Mouse (Mus musculus) cerebellum, postnatal 4 days (tissue): ENCODE data around the gene C1qtnf5.

Experiments
- DNase-seq, 2 experiments: peaks; one replicate each; pipeline ENCODE4 v3.0.0; 2022; ENCODE audit warnings: low spot score in 2 of 2, mixed read lengths in 1 of 2

The C1qtnf5 gene

DNA sequence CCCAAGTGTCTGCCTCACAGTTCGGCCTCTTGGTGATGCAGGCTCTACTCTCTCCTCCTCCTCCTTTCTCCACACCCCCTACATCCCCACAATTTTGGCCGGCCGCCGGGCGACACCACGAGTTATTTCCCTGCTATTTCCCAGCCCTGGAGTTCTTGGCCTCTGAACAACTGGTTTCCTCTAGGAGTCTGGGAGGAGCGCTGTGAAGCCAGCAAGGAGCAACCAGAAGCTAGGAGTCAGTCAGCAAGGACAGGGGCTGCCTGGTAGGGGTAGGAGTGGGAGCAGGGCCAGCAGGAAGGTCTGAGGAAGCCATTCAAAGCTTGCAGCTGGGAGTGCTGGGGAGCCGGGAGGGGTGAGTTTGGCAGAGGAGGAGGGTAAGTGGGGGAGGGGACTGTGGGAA, at the start of gene C1qtnf5:
Gene C1qtnf5 (plus strand): TSS at position 136 of the 400 bp plus-strand sequence.
- peak; percentile 67 to 72 for DNase-seq

- no peak for DNase-seq
These were observed 48.4 kb upstream of the C1qtnf5 start for GRCm38 (mm10) chr9:44058606-44059005.

- DNase-seq = no peak
These were observed 41.9 kb upstream of the C1qtnf5 start for GRCm38 (mm10) chr9:44065177-44065576.

GRCm38 (mm10) chr9:44066785-44067225, 40.2 kb upstream of the C1qtnf5 start, which contains the start of gene Usp2:
Gene Usp2, plus strand, starts transcription at chr9:44067021.
- DNase-seq = peak; percentile 99 to 100

DNA sequence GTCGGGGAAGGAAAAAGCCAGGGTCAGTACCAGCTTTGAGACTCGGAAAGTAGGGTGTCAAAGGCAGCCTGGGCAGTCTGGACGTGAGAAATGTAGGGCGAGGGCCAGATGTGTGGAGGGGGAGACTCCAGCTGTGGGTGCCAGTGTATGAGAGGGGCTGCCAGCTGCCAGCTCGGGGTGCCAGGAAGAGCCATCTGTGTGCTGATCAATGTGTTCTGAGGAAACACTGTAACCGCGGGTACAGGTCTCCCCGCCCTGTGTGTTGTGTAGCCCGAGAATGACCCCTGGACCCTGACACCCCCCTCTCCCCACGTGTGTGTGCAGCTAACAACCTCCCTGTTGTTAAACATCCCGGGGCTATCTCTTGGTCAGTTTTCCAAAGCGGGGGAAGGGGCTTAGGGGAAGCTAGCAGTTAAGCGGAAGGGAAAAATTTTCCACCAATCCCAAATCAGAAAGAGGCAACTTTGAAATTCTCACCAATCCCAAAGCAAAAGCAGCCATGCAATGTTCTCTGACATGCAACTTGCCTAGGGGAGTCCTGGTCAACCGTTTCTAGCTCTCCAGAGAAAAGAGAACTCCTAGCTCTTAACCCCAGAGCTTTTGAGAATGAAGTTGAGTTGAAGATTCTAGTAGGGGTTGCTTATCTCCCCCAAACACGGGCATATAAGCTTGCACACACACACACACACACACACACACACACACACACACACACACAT, 39.6 kb upstream of the C1qtnf5 start:
- no peak for DNase-seq

DNA sequence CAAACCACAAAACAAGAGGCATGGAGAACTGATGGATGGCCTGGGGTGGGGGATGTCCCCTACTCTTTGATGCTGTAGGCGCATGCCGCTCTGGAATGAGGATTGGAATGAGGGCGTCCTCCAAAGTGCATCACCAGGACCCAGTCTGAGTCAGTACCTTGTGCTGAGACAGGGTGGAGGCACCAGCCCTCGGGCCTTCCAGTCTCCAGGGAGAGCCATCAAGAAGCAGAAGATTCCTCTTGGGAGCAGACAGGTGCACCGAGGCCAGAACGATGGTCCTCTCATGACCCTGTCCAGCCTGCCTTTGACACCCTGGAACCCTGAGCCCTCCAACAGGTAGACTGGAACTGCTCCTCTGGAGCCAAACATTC, 39.1 kb upstream of the C1qtnf5 start:
- DNase-seq = no peak

GRCm38 (mm10) chr9:44069252-44069651, 37.8 kb upstream of the C1qtnf5 start:
- no peak for DNase-seq

GRCm38 (mm10) chr9:44070113-44070843, 36.8 kb upstream of the C1qtnf5 start:
- no peak for DNase-seq

- no peak for DNase-seq
These were observed 36.2 kb upstream of the C1qtnf5 start for GRCm38 (mm10) chr9:44070844-44071231.

DNA sequence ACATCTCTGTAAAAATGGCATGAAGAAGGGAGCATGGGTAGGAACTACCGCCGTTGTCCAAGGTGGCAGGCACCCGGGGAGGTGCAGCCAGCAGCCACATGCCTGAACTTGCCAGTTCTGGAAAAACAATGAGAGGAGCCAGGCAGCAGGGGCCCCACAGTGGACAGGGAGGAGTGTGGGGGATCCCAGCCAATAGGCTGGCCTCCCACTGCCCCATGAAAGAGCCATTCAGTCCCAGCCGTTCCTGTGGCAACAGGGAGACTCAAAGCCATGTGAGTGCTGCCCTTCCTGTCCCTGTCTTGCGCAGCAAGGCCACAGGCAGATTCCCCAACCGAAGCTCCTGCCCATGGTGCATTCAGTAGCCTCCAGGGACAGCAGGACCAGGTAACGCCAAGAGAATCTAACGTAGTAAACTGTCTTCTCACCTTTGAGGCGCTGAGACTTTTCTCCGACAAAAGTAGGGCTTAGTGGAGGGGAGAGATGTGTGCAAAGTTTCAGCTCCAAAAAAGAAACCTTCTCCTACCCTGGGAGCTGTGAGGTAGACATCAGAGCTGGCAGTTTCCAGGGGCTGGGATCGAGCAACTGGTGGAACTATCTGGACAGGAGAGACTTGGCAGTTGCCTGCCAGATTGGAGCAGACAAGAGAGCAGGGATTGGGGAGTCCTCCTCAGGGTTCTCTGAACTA, 35.0 kb upstream of the C1qtnf5 start:
- no peak for DNase-seq

DNA sequence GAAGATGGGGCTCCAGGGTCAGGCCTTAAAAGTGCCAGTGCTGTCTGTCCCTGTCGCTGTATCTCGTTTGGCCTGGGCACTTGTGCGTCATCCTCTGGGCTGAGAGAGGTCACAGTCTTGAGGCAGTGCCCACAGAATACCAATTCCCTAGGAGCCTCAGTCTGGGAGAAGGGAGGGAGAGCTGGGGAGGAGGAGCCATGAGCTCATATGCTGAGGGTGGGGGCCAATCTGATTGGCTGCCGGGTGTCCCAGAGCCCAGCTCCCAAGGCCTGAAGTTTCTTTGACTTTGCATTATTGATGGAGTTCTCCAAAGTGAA, 34.5 kb upstream of the C1qtnf5 start:
- DNase-seq = no peak

GRCm38 (mm10) chr9:44073115-44073514, 33.9 kb upstream of the C1qtnf5 start:
- DNase-seq = no peak

- DNase-seq = no peak
These were observed 32.4 kb upstream of the C1qtnf5 start for GRCm38 (mm10) chr9:44074395-44075275.

- no peak for DNase-seq
These were observed 31.6 kb upstream of the C1qtnf5 start for GRCm38 (mm10) chr9:44075276-44075995.

DNA sequence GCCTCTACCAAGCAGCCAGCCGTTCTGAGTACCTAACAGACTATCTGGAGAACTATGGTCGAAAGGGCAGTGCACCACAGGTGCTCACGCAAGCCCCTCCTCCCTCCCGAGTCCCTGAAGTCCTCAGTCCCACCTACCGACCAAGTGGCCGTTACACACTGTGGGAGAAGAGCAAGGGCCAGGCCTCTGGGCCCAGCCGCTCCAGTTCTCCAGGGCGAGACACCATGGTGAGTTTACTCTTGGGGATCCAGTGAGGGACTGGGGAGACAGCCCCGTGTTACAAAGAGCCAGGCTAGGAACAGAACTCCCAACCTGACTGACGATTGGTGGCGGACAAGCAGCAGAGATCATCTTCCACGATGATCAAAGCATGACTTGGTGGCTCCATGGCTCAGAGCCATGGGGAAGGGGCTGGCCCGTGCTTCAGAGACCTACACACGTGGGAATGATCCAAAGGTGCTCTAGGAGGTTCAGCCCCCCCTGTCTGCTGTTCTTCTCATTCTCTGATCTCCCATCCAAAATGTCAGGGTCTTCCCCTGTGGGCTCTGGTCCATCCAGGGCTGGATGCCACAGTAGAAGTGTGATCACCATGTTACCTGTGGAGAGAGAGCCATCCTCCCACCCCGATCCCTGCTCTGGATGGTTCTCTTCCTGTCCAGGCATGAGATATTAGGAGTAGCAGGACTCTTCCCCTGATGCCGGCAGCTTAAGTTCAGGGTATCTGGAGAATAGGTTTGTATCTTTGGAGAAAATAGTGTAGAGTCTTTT, 30.9 kb upstream of the C1qtnf5 start:
- DNase-seq = no peak

DNA sequence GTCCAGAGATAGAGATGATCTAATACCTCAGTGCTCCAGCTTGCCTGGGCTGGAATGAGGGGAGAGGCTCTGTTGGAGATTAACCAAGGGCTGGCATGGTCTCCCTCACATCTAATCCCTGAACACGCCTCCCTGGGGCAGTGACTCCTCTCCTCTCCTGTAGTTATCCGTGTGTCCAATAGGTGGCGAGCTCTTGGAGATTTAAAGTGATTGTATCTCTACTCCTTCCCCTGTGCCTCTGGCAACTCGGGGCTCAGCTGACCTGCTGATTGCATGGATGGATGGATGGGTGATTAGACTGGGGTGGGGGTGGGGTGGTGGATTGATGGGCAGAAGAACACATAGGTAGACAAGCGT, 30.3 kb upstream of the C1qtnf5 start:
- peak in 1 of 2 experiments; percentile 53 for DNase-seq

DNA sequence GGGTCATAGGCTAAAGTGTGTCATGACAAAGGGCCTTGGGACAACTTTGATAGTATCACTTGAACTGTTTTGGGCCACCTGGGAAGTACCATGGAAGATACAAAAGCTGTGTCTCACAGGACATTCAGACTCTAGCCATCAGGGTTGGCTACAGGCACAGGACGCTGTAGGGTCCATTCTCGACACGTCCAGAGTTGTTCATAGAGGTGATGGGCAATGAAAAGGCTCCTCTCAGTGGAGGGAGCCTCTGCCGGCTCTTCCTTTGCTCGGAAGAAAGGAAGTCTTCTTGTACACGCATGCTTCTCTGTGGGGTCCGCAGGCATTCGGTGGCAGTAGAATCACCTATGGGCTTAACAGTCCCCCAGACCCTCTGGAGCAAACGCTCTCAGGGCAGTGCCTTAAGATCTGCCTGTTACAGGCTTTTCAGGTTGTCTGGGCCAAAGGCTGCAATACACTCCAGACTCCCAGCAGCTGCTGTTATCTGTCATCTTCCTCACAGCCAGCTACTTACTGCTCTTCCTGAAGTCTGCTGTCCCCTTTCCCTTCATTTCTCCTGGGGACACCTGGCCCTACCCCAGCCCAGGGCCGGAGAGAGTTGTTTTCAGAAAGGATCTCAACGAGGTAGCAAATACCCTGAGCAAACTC, 29.7 kb upstream of the C1qtnf5 start:
- DNase-seq = no peak

DNA sequence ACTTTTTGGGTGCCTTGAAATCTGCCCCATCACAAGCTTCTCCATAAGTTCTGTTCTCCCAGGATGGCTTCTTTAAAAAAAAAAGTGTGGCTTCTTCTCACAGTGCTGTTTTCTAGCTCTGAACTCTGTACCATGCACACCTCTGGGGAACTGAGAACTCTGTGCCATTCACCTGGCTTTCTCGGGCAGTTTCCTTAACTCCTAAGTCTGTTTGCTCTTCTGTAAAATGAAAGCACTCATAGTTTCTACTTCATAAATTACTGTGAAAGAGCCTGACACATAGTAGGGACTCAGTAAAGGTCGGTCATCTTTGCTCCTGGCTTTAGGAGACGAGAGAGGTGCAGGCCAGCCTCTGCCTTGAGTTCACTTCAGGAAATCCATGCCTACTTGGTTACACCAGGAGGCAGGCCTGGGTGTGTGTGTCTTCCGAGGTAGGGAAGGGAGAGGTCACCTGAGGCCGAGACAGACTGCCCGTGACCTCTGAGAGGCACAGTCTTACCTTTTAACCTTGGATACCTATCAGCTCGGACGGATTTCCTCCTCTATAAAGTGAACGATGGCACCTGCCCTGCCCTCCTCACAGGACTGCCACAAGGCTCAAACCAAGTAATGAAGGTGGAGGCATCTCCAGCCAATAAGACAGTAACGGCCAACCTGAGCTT, 28.8 kb upstream of the C1qtnf5 start:
- DNase-seq = no peak
